Mouse (Mus musculus): ENCODE results near the gene Frmd4b. TPM values are rescaled to one million over a fixed set of nuclear protein-coding genes. Genes with fewer than 3 reads are reported as not detected.
"Not testable (repeated sequence)": the region's sequence is repeated elsewhere in the genome, so short reads cannot be mapped to it uniquely, and the experiment has no call there.

Gene Frmd4b
- total RNA-seq, 1 experiment = 2.1 TPM

DNA sequence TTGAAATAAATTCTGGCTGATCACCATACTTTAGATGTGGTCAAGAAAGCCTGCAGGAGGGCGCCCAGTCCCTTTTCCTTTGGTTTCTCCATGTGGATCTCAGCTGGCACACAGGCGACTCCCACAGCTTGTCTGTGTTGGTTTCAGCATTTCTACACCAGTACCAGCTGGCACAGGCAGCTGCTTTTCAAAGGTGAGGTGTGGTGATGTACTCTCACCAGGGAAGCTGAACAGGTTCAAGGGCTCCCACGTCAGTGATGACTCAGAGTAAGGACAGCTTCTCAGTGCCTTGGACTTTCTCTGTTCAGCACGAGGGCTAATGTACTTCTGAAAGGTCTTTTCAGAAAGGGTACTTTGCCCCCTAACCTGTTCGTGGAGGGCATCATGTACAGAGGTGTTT lies 232.4 kb downstream of the Frmd4b start:
- Histone ChIP-seq H3K9me3 (ENCODE audit: control insufficient read depth, insufficient read depth, low read depth, low read length) (0 out of 2 replicates have a peak, but pooled peaks cover under 1% of the 10 kb centered on the region), H3K36me3 (ENCODE audit: control insufficient read depth, insufficient read depth, low read length, poor library complexity, severe bottlenecking) (no peaks in the 10 kb centered on the region), H3K4me3 (ENCODE audit: insufficient read depth in 1 of 2, low read depth in 1 of 2, low read length in 2 of 2, poor library complexity in 1 of 2, severe bottlenecking in 1 of 2) (no peak overlapping the region), H3K9ac (ENCODE audit: insufficient read depth, low read depth, low read length, poor library complexity, severe bottlenecking) (no peak overlapping the region), H3K4me1 (ENCODE audit: control insufficient read depth in 2 of 2, insufficient read depth in 2 of 2, low read length in 2 of 2, poor library complexity in 1 of 2) (no peaks in the 10 kb centered on the region), H3K27ac (ENCODE audit: insufficient read depth, low read depth, low read length, poor library complexity, severe bottlenecking) (no peak overlapping the region)
- no peak for DNase-seq (ENCODE audit: low read depth, low spot score)
- in situ Hi-C loops (cut with MboI; ENCODE audit: low sequenced_read_pairs in 2 of 2, unreplicated experiment in 2 of 2) = no loop called here
- TF ChIP-seq HCFC1 (IDR thresholded peaks at IDR 0.05; ENCODE audit: borderline replicate concordance, insufficient read depth, low read length) = no peak
- no peak for TF ChIP-seq CHD2 (IDR thresholded peaks at IDR 0.05; ENCODE audit: low read depth, low read length)
- no peak for TF ChIP-seq ZNF384 (IDR thresholded peaks at IDR 0.05; ENCODE audit: low read depth, low read length)
- no peak for TF ChIP-seq MAFK (IDR thresholded peaks at IDR 0.05; ENCODE audit: insufficient read depth, low read depth, low read length)
- no peak for TF ChIP-seq ZC3H11A (IDR thresholded peaks at IDR 0.05; ENCODE audit: borderline replicate concordance, low read depth, low read length)

DNA sequence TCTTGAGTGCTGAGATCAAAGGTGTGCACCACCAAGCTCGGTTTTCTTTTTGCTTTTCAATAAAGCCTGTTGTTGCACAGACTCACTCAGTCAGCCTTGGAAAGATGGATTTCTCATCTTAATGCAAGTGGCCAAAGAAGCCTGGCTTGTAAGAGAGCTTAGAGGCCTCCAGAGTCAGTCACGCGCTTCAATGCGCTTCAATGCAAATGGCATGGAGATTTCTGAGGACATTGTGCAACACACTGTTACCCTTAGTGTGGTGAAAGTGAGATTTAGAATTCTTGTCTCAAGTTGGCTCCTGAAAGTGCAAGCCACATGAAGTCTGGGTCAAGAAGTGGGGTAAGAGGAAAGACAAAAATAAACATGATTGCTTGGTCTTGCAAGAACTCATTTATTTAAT lies 236.1 kb downstream of the Frmd4b start:
- Histone ChIP-seq H3K9ac (ENCODE audit: insufficient read depth, low read depth, low read length, poor library complexity, severe bottlenecking) (no peak overlapping the region), H3K4me1 (ENCODE audit: control insufficient read depth in 2 of 2, insufficient read depth in 2 of 2, low read length in 2 of 2, poor library complexity in 1 of 2) (no peaks in the 10 kb centered on the region), H3K9me3 (ENCODE audit: control insufficient read depth, insufficient read depth, low read depth, low read length) (peaks cover 3% of the 10 kb centered on the region; the same call in 1 of the 2 replicates), H3K36me3 (ENCODE audit: control insufficient read depth, insufficient read depth, low read length, poor library complexity, severe bottlenecking) (no peaks in the 10 kb centered on the region), H3K4me3 (ENCODE audit: insufficient read depth in 1 of 2, low read depth in 1 of 2, low read length in 2 of 2, poor library complexity in 1 of 2, severe bottlenecking in 1 of 2) (no peak overlapping the region), H3K27ac (ENCODE audit: insufficient read depth, low read depth, low read length, poor library complexity, severe bottlenecking) (no peak overlapping the region)
- in situ Hi-C loops (cut with MboI; ENCODE audit: low sequenced_read_pairs in 2 of 2, unreplicated experiment in 2 of 2) = no loop called here
- TF ChIP-seq ZNF384 (IDR thresholded peaks at IDR 0.05; ENCODE audit: low read depth, low read length) (no peak), ZC3H11A (IDR thresholded peaks at IDR 0.05; ENCODE audit: borderline replicate concordance, low read depth, low read length) (no peak), CHD2 (IDR thresholded peaks at IDR 0.05; ENCODE audit: low read depth, low read length) (no peak), MAFK (IDR thresholded peaks at IDR 0.05; ENCODE audit: insufficient read depth, low read depth, low read length) (no peak), HCFC1 (IDR thresholded peaks at IDR 0.05; ENCODE audit: borderline replicate concordance, insufficient read depth, low read length) (no peak)
- DNase-seq (ENCODE audit: low read depth, low spot score) = no peak

DNA sequence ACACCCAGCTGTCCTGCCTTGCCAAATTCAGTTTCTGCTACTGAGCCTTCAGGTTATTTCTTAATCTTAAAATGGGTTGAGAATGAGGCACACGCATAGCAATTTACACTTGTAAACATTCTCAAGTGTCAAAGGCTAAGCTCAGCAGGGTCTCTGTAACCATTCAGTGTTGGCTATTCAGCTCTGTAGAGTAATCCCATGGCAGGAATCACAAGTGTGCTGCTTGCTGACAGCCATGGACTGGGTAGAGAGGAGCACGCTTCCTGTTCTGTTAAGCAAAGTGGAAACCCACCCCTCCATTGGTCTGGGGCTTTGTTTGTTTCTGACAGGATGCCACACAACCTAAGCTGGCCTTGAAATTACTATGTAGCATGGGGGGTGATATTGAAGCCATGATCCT lies 246.4 kb downstream of the Frmd4b start:
- Histone ChIP-seq H3K9ac (ENCODE audit: insufficient read depth, low read depth, low read length, poor library complexity, severe bottlenecking) (no peak overlapping the region), H3K36me3 (ENCODE audit: control insufficient read depth, insufficient read depth, low read length, poor library complexity, severe bottlenecking) (no peaks in the 10 kb centered on the region), H3K9me3 (ENCODE audit: control insufficient read depth, insufficient read depth, low read depth, low read length) (peaks cover 4% of the 10 kb centered on the region; the same call in 1 of the 2 replicates), H3K4me3 (ENCODE audit: insufficient read depth in 1 of 2, low read depth in 1 of 2, low read length in 2 of 2, poor library complexity in 1 of 2, severe bottlenecking in 1 of 2) (no peak overlapping the region), H3K4me1 (ENCODE audit: control insufficient read depth in 2 of 2, insufficient read depth in 2 of 2, low read length in 2 of 2, poor library complexity in 1 of 2) (no peaks in the 10 kb centered on the region), H3K27ac (ENCODE audit: insufficient read depth, low read depth, low read length, poor library complexity, severe bottlenecking) (no peak overlapping the region)
- in situ Hi-C loops (cut with MboI; ENCODE audit: low sequenced_read_pairs in 2 of 2, unreplicated experiment in 2 of 2) = no loop called here
- no peak for DNase-seq (ENCODE audit: low read depth, low spot score)
- TF ChIP-seq CHD2 (IDR thresholded peaks at IDR 0.05; ENCODE audit: low read depth, low read length) (no peak), HCFC1 (IDR thresholded peaks at IDR 0.05; ENCODE audit: borderline replicate concordance, insufficient read depth, low read length) (no peak), ZC3H11A (IDR thresholded peaks at IDR 0.05; ENCODE audit: borderline replicate concordance, low read depth, low read length) (no peak), MAFK (IDR thresholded peaks at IDR 0.05; ENCODE audit: insufficient read depth, low read depth, low read length) (no peak), ZNF384 (IDR thresholded peaks at IDR 0.05; ENCODE audit: low read depth, low read length) (no peak)

DNA sequence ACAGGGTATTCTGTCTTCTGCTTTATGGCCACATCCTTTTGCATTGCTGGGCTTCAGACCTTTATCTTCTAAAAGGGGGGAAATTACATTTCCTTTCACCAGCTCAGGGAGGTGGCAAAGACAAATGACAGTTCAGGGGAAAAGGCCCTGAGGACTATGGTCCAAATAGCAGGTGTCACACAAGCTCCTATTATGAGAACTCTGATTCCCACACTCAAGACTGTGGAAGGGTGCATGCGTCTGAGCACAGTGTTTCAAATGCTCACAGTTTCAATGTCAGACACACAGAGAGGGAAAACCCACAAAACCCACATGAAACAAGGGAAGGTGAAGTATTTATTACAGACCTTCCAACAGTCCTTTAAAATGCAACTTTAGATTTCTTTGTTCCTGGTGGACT lies 246.9 kb downstream of the Frmd4b start:
- Histone ChIP-seq H3K4me3 (ENCODE audit: insufficient read depth in 1 of 2, low read depth in 1 of 2, low read length in 2 of 2, poor library complexity in 1 of 2, severe bottlenecking in 1 of 2) (no peak overlapping the region), H3K27ac (ENCODE audit: insufficient read depth, low read depth, low read length, poor library complexity, severe bottlenecking) (no peak overlapping the region), H3K36me3 (ENCODE audit: control insufficient read depth, insufficient read depth, low read length, poor library complexity, severe bottlenecking) (no peaks in the 10 kb centered on the region), H3K9ac (ENCODE audit: insufficient read depth, low read depth, low read length, poor library complexity, severe bottlenecking) (no peak overlapping the region), H3K9me3 (ENCODE audit: control insufficient read depth, insufficient read depth, low read depth, low read length) (peaks cover 4% of the 10 kb centered on the region; the same call in 1 of the 2 replicates), H3K4me1 (ENCODE audit: control insufficient read depth in 2 of 2, insufficient read depth in 2 of 2, low read length in 2 of 2, poor library complexity in 1 of 2) (no peaks in the 10 kb centered on the region)
- TF ChIP-seq ZC3H11A (IDR thresholded peaks at IDR 0.05; ENCODE audit: borderline replicate concordance, low read depth, low read length) = no peak
- no peak for TF ChIP-seq ZNF384 (IDR thresholded peaks at IDR 0.05; ENCODE audit: low read depth, low read length)
- no peak for DNase-seq (ENCODE audit: low read depth, low spot score)
- in situ Hi-C loops (cut with MboI; ENCODE audit: low sequenced_read_pairs in 2 of 2, unreplicated experiment in 2 of 2) = no loop called here

DNA sequence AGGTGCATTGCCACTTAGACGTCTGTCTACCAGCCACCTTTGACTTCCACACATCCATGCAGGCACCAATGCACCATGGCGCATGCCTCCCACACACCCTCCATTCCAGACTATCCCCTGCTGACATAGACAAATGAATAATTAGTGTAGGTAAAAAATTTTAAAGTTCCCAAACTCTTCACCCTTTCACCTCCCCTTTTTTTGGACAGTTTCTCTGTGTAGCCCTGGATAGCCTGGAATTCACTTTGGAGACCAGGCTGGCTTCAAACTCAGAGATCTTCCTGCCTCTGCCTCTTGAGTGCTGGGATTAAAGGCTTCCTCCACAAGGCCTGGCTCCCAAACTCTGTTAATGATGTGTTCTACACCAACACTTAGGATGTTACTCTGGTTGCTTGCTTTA lies 253.5 kb downstream of the Frmd4b start:
- H3K4me3 ChIP-seq (ENCODE audit: insufficient read depth in 1 of 2, low read depth in 1 of 2, low read length in 2 of 2, poor library complexity in 1 of 2, severe bottlenecking in 1 of 2) = no peak overlapping the region
- in situ Hi-C loops (cut with MboI; ENCODE audit: low sequenced_read_pairs in 2 of 2, unreplicated experiment in 2 of 2) = no loop called here
- H3K27ac ChIP-seq (ENCODE audit: insufficient read depth, low read depth, low read length, poor library complexity, severe bottlenecking) = no peak overlapping the region
- TF ChIP-seq CHD2 (IDR thresholded peaks at IDR 0.05; ENCODE audit: low read depth, low read length) (no peak), ZNF384 (IDR thresholded peaks at IDR 0.05; ENCODE audit: low read depth, low read length) (no peak), MAFK (IDR thresholded peaks at IDR 0.05; ENCODE audit: insufficient read depth, low read depth, low read length) (no peak), HCFC1 (IDR thresholded peaks at IDR 0.05; ENCODE audit: borderline replicate concordance, insufficient read depth, low read length) (no peak), ZC3H11A (IDR thresholded peaks at IDR 0.05; ENCODE audit: borderline replicate concordance, low read depth, low read length) (no peak)
- no peaks in the 10 kb centered on the region for H3K36me3 ChIP-seq (ENCODE audit: control insufficient read depth, insufficient read depth, low read length, poor library complexity, severe bottlenecking)
- DNase-seq (ENCODE audit: low read depth, low spot score) = no peak
- no peaks in the 10 kb centered on the region for H3K4me1 ChIP-seq (ENCODE audit: control insufficient read depth in 2 of 2, insufficient read depth in 2 of 2, low read length in 2 of 2, poor library complexity in 1 of 2)
- H3K9me3 ChIP-seq (ENCODE audit: control insufficient read depth, insufficient read depth, low read depth, low read length) = no peaks in the 10 kb centered on the region
- no peak overlapping the region for H3K9ac ChIP-seq (ENCODE audit: insufficient read depth, low read depth, low read length, poor library complexity, severe bottlenecking)

DNA sequence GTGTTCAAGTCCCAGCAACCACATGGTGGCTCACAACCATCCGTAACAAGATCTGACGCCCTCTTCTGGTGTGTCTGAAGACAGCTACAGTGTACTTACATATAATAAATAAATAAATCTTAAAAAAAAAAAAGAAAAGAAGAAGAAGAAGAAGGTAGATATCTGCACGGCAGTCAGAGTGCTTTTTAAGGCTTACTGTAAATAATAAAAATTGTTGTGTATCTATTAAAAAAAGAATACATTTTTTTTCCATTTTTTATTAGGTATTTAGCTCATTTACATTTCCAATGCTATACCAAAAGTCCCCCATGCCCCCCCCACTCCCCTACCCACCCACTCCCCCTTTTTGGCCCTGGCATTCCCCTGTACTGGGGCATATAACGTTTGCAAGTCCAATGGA lies 259.7 kb downstream of the Frmd4b start:
- DNase-seq (ENCODE audit: low read depth, low spot score) = peak; percentile 95
- H3K4me3 ChIP-seq (ENCODE audit: insufficient read depth in 1 of 2, low read depth in 1 of 2, low read length in 2 of 2, poor library complexity in 1 of 2, severe bottlenecking in 1 of 2); in situ Hi-C loops (cut with MboI; ENCODE audit: low sequenced_read_pairs in 2 of 2, unreplicated experiment in 2 of 2); H3K9ac ChIP-seq (ENCODE audit: insufficient read depth, low read depth, low read length, poor library complexity, severe bottlenecking); H3K27ac ChIP-seq (ENCODE audit: insufficient read depth, low read depth, low read length, poor library complexity, severe bottlenecking); H3K9me3 ChIP-seq (ENCODE audit: control insufficient read depth, insufficient read depth, low read depth, low read length); H3K36me3 ChIP-seq (ENCODE audit: control insufficient read depth, insufficient read depth, low read length, poor library complexity, severe bottlenecking); H3K4me1 ChIP-seq (ENCODE audit: control insufficient read depth in 2 of 2, insufficient read depth in 2 of 2, low read length in 2 of 2, poor library complexity in 1 of 2): not testable (repeated sequence)
